Mouse (Mus musculus) limb, embryonic 15.5 days (tissue): Measurements from ENCODE around the gene Rph3a. TPM values are rescaled to one million over a fixed set of nuclear protein-coding genes. Genes with fewer than 3 reads are reported as not detected.

Experiments used
- ATAC-seq: fragments of 200-750 bp; cut with Nextera tagmentation; 2 replicates; pipeline ENCODE4 v1.8.0; 2017; ENCODE audit warnings: low read depth, moderate TSS enrichment; ENCODE audit not compliant: insufficient number of reproducible peaks, low FRiP score, low TSS enrichment
- H3K27ac ChIP-seq: fragments of 300-500 bp; sonication (generic); 2 replicates; pipeline ENCODE4 v1.5.1; 2015; ENCODE audit warnings: moderate library complexity, mild to moderate bottlenecking, inconsistent platforms
- H3K27me3 ChIP-seq: fragments of 300-500 bp; sonication (generic); 2 replicates; pipeline ENCODE4 v1.6.1; 2015; ENCODE audit warnings: inconsistent platforms
- H3K36me3 ChIP-seq: fragments of 300-500 bp; sonication (generic); 2 replicates; pipeline ENCODE4 v1.6.1; 2015; ENCODE audit warnings: inconsistent platforms
- H3K4me1 ChIP-seq: fragments of 300-500 bp; sonication (generic); 2 replicates; pipeline ENCODE4 v1.6.1; 2015; ENCODE audit warnings: inconsistent platforms
- H3K4me2 ChIP-seq: fragments of 300-500 bp; sonication (generic); 2 replicates; pipeline ENCODE4 v1.6.1; 2015; ENCODE audit warnings: mild to moderate bottlenecking, inconsistent platforms
- H3K4me3 ChIP-seq: fragments of 300-500 bp; sonication (generic); 2 replicates; pipeline ENCODE4 v1.5.1; 2015; ENCODE audit warnings: mild to moderate bottlenecking, inconsistent platforms
- H3K9ac ChIP-seq: fragments of 300-500 bp; sonication (generic); 2 replicates; pipeline ENCODE4 v1.6.1; 2015; ENCODE audit warnings: inconsistent platforms
- H3K9me3 ChIP-seq: fragments of 300-500 bp; sonication (generic); 2 replicates; pipeline ENCODE4 v1.6.1; 2016; ENCODE audit warnings: inconsistent platforms
- WGBS: fragments of 180-500 bp; shearing (Covaris S2); methylation state at CpG from one replicate; pipeline ENCODE4 v1.1.7; 2015; 5-methylcytosine and 5-hydroxymethylcytosine counted together
- polyA plus RNA-seq: library from polyadenylated mRNA; unstranded; fragments of >200 nt; fragmentation: Nextera tagmentation; extraction: Ambion mirVana; gene quantifications from 2 replicates; pipeline ENCODE4 v1.2.1, GENCODE M21; 2015

Rph3a gene
- polyA plus RNA-seq, result 0.04 and 0.06 TPM in 2 replicates

DNA sequence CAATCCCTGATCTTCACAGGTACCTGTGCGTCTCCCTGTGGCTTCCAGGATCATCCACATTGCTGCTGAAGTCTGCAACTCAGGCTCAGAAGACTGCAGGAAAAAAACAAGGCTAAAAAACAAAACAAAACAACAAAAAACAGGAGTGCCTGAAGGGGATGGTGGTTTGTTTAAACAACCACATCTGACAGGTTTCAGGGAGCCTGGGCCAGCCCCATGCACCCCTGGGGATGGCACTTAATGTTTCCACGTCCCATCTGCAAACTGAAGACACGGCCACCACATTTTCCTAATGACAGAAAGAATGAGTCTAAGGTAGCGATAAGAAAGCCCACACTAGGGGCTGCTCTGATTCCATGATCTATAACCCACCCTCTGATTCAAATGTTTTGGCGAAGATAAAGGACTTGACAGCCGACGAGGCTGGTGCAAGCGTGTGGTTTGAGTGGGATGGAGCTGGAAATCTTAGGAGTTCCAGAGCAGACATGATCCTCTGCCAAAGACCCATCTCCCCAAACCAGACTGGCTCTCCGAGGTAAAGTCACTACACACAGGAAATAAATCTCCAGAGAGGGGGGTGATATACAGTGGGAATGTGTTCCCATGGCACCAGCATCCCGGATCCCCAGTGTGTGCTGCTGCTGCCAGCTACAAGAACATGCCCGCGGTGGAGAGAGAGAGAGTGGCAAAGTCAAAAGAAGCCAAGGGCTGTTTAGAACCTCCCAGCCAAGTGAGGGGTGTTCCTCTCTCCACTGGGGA, at the start of gene Rph3a:
TSS of gene Rph3a (minus strand) at position 282 of the 759 bp plus-strand sequence.
- H3K27me3 ChIP-seq, result peaks cover 36% of the 10 kb centered on the region

DNA sequence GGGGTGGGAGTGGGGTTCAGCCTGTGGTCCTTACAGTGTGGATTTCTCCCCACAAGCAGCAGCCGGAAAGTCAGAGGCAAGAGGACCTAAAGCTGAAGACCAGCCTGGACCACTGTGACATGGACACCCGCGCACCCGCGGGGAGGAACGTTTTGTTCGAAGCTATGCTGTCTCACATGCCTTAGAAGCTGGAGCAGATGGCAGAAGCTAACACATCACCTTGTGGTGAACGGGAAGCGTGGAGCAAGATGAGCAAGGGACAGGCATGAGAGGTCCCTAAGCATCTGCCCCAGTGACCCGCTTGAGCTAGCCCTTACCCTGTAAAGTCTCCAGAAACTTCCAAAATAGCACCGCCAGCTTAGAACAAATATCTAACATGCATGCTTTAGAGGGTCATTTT, 48.4 kb upstream of the Rph3a start:
- H3K9ac ChIP-seq, result no peak overlapping the region
- no peaks in the 10 kb centered on the region for H3K9me3 ChIP-seq
- 91% methylated on average over 11 of the region's 11 CpGs for WGBS
- no peak overlapping the region for H3K4me3 ChIP-seq
- no peaks in the 10 kb centered on the region for H3K4me1 ChIP-seq
- no peak overlapping the region for H3K4me2 ChIP-seq
- H3K27ac ChIP-seq, result no peak overlapping the region
- no peaks in the 10 kb centered on the region for H3K36me3 ChIP-seq
- H3K27me3 ChIP-seq, result no peaks in the 10 kb centered on the region
- no peak for ATAC-seq

More for the DNA sequence above, at the start of gene Rph3a:
- no peak for ATAC-seq
- Histone ChIP-seq H3K27ac (no peak within 1 kb of the TSS), H3K9ac (no peak within 1 kb of the TSS), H3K4me3 (no peak within 1 kb of the TSS), H3K36me3 (no peaks in the 10 kb centered on the region), H3K9me3 (no peaks in the 10 kb centered on the region), H3K4me1 (peaks cover 3% of the 10 kb centered on the region; the same call in 1 of the 2 replicates), H3K4me2 (no peak within 1 kb of the TSS)
- 69% methylated on average over 12 of the region's 12 CpGs for WGBS

GRCm38 (mm10) chr5:121053886-121054285, 44.0 kb upstream of the Rph3a start:
- no peak overlapping the region for H3K4me2 ChIP-seq
- H3K9ac ChIP-seq, result no peak overlapping the region
- no peaks in the 10 kb centered on the region for H3K9me3 ChIP-seq
- 81% methylated on average over 9 of the region's 9 CpGs for WGBS
- H3K4me1 ChIP-seq, result no peaks in the 10 kb centered on the region
- H3K27ac ChIP-seq, result no peak overlapping the region
- H3K4me3 ChIP-seq, result no peak overlapping the region
- no peaks in the 10 kb centered on the region for H3K27me3 ChIP-seq
- no peaks in the 10 kb centered on the region for H3K36me3 ChIP-seq
- no peak for ATAC-seq

DNA sequence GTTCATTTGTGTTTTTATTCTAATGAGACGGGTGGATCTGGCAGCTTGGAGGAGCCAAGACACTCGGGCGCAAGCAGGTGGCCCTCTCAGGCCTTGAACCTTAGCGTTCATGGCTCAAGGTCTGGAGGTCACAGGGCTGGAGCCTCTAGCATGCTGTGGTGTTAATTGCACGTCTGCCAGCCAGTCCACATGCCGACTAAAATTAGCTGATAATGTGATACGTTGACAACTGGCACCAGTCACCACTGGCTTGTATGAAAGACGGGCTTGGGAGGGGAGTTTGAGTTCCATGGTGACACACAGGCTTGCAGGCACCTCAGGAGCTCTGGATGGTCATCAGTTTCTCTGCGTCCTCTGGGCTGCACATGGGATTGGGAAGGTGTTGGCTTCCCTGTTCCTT, 31.9 kb upstream of the Rph3a start:
- Histone ChIP-seq H3K27me3 (no peaks in the 10 kb centered on the region), H3K9ac (no peak overlapping the region), H3K4me2 (no peak overlapping the region), H3K4me3 (no peak overlapping the region), H3K4me1 (no peaks in the 10 kb centered on the region), H3K27ac (no peak overlapping the region), H3K9me3 (no peaks in the 10 kb centered on the region), H3K36me3 (no peaks in the 10 kb centered on the region)
- ATAC-seq, result no peak
- 39% methylated on average over 9 of the region's 9 CpGs for WGBS

GRCm38 (mm10) chr5:121039465-121039864, 29.6 kb upstream of the Rph3a start:
- no peak overlapping the region for H3K27ac ChIP-seq
- ATAC-seq, result no peak
- no peaks in the 10 kb centered on the region for H3K9me3 ChIP-seq
- H3K4me1 ChIP-seq, result no peaks in the 10 kb centered on the region
- no peak overlapping the region for H3K4me3 ChIP-seq
- 72% methylated on average over 9 of the region's 9 CpGs for WGBS
- H3K27me3 ChIP-seq, result no peaks in the 10 kb centered on the region
- H3K4me2 ChIP-seq, result no peak overlapping the region
- H3K9ac ChIP-seq, result no peak overlapping the region
- no peaks in the 10 kb centered on the region for H3K36me3 ChIP-seq

DNA sequence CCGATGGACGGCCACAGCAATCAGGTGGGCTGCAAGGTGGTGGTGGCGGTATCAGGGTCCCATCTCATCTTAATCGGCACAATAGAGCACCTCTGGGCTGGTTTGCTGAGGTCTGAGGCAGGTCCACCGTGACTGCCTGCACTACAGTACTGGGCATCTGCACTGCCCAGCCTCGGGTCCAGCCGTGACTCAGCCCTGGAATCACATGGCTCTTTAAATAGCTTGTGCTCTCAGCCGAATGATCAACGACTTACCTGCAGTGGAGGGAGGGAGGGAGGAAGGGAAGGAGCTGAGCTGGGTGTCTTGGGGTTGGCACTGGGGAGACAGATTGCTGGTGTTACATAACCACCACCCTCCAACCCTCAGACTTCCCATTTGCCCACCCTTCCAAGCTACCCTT, 20.3 kb upstream of the Rph3a start:
- ATAC-seq, result no peak
- Histone ChIP-seq H3K27ac (no peak overlapping the region), H3K36me3 (no peaks in the 10 kb centered on the region), H3K27me3 (no peaks in the 10 kb centered on the region), H3K4me3 (no peak overlapping the region), H3K4me2 (no peak overlapping the region), H3K9ac (no peak overlapping the region), H3K9me3 (no peaks in the 10 kb centered on the region), H3K4me1 (no peaks in the 10 kb centered on the region)
- WGBS, result 70% methylated on average over 9 of the region's 9 CpGs

- no peaks in the 10 kb centered on the region for H3K36me3 ChIP-seq
- ATAC-seq, result no peak
- 81% methylated on average over 9 of the region's 9 CpGs for WGBS
- no peak overlapping the region for H3K4me2 ChIP-seq
- no peak overlapping the region for H3K9ac ChIP-seq
- no peaks in the 10 kb centered on the region for H3K4me1 ChIP-seq
- no peak overlapping the region for H3K27ac ChIP-seq
- H3K27me3 ChIP-seq, result 0 out of 2 replicates have a peak, but pooled peaks cover 3% of the 10 kb centered on the region
- no peaks in the 10 kb centered on the region for H3K9me3 ChIP-seq
- H3K4me3 ChIP-seq, result no peak overlapping the region
Measured at GRCm38 (mm10) chr5:121019505-121019904, 9.6 kb upstream of the Rph3a start.

DNA sequence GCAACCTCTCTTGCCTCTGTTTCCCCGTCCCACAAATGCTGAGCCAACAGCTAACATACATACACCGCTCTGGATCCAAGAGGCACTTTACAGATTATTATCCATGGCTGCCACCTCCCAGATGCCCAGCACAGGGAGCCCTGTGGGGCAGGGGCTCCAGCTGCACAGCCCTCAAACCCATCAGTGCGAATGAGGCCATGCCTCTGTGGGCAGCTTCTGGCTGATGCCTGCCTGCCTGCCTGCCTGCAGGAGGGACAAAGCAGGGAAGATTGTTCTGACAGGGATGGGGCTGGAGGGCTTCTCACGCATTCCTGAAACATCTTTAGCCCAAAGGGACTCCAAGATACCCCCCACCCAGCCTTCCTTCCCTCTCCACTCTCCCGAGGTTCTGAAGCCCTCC, 7.8 kb upstream of the Rph3a start:
- H3K27me3 ChIP-seq, result 0 out of 2 replicates have a peak, but pooled peaks cover 3% of the 10 kb centered on the region
- no peak for ATAC-seq

DNA sequence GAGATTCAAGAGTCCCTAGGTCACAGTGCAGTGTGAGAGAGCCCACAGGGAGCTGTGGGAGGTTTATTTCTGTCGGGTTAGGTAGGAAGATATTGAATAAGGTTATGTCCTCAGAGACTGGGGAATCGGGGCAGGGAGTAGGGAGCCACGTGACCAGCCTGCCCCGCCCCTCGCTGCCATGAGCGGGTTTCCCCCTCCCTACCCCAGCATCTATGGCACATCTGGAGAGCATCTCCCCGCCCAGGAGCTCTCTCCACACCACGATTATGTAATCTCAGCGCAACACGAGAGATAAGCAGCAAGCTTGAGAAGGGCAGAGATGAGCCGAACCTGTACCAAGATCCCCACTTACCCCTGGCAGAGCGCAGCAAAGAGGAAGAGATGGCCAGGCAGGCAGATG, 6.5 kb upstream of the Rph3a start:
- Histone ChIP-seq H3K9me3 (no peaks in the 10 kb centered on the region), H3K4me2 (no peak overlapping the region), H3K4me1 (no peaks in the 10 kb centered on the region), H3K4me3 (no peak overlapping the region), H3K27ac (no peak overlapping the region), H3K9ac (no peak overlapping the region), H3K36me3 (no peaks in the 10 kb centered on the region), H3K27me3 (peaks cover 6% of the 10 kb centered on the region; the same call in 1 of the 2 replicates)
- 35% methylated on average over 12 of the region's 12 CpGs for WGBS
- ATAC-seq, result no peak

More for the DNA sequence above, 7.8 kb upstream of the Rph3a start:
- no peak overlapping the region for H3K27ac ChIP-seq
- H3K4me1 ChIP-seq, result no peaks in the 10 kb centered on the region
- H3K36me3 ChIP-seq, result no peaks in the 10 kb centered on the region
- H3K4me2 ChIP-seq, result no peak overlapping the region
- H3K9ac ChIP-seq, result no peak overlapping the region
- WGBS, result 68% methylated on average over 5 of the region's 5 CpGs
- H3K9me3 ChIP-seq, result no peaks in the 10 kb centered on the region
- H3K4me3 ChIP-seq, result no peak overlapping the region

GRCm38 (mm10) chr5:121014496-121014895, 4.6 kb upstream of the Rph3a start:
- no peaks in the 10 kb centered on the region for H3K9me3 ChIP-seq
- no peak overlapping the region for H3K4me3 ChIP-seq
- WGBS, result 87% methylated on average over 2 of the region's 2 CpGs
- no peaks in the 10 kb centered on the region for H3K36me3 ChIP-seq
- peaks cover 17% of the 10 kb centered on the region; the same call in 1 of the 2 replicates for H3K27me3 ChIP-seq
- no peaks in the 10 kb centered on the region; the same call in 1 of the 2 replicates for H3K4me1 ChIP-seq
- ATAC-seq, result no peak
- no peak overlapping the region for H3K9ac ChIP-seq
- H3K27ac ChIP-seq, result no peak overlapping the region
- H3K4me2 ChIP-seq, result no peak overlapping the region

GRCm38 (mm10) chr5:121011962-121012361, 2.1 kb upstream of the Rph3a start:
- 32% methylated on average over 2 of the region's 2 CpGs for WGBS
- Histone ChIP-seq H3K36me3 (no peaks in the 10 kb centered on the region), H3K9me3 (no peaks in the 10 kb centered on the region), H3K9ac (no peak overlapping the region), H3K27ac (no peak overlapping the region), H3K4me2 (no peak overlapping the region), H3K4me3 (no peak overlapping the region), H3K27me3 (peaks cover 36% of the 10 kb centered on the region), H3K4me1 (peaks cover 3% of the 10 kb centered on the region; the same call in 1 of the 2 replicates)
- no peak for ATAC-seq

DNA sequence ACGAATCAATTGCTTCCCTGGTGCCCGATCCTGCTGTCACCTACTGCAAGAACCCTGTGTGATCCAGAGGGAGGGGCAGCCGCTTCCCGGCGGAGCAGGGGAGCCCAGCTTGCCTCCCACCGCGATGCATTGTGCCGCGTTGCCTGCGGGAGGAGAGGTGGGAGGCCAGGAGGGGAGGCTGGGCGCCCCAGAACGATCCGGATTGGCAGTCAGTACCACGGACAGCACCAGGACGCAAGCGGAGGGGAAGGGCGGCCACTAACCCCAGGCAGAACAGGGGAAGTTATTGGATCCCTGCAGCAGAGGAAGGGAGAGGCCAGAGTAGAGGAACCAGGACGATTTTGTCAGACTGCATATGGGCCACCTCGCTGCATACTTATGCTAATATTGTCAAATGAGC, 486 bp downstream of the Rph3a start:
- ATAC-seq, result no peak
- H3K9ac ChIP-seq, result no peak overlapping the region
- no peaks in the 10 kb centered on the region for H3K9me3 ChIP-seq
- H3K4me3 ChIP-seq, result no peak overlapping the region
- H3K4me1 ChIP-seq, result peaks cover 3% of the 10 kb centered on the region; the same call in 1 of the 2 replicates
- no peak overlapping the region for H3K27ac ChIP-seq
- no peaks in the 10 kb centered on the region for H3K36me3 ChIP-seq
- WGBS, result under 1% methylated on average over 19 of the region's 19 CpGs
- no peak overlapping the region for H3K4me2 ChIP-seq
- H3K27me3 ChIP-seq, result peaks cover 40% of the 10 kb centered on the region
